Mouse (Mus musculus) CH12.LX (cell line): Measurements from ENCODE around the gene Ap2b1. TPM values are rescaled to one million over a fixed set of nuclear protein-coding genes. Genes with fewer than 3 reads are reported as not detected.

ENCODE experiments used
- DNase-seq: peaks from one replicate; pipeline ENCODE4 v3.0.0-alpha.2; 2013; ENCODE audit errors: extremely low read depth
- H3K27ac ChIP-seq: 2 replicates; pipeline ENCODE4 v1.5.1; 2012; ENCODE audit warnings: low read depth, mild to moderate bottlenecking, control low read depth, moderate library complexity; ENCODE audit not compliant: insufficient read depth
- H3K27me3 ChIP-seq: replicated peaks from 2 replicates; pipeline ENCODE3; 2012; ENCODE audit warnings: inconsistent platforms
- H3K36me3 ChIP-seq, 2 experiments: replicated peaks in 1 of 2; 2 replicates each; pipeline versions ENCODE3 to v1.6.1; 2012; ENCODE audit warnings: inconsistent platforms in 1 of 2, low read length in 1 of 2, mild to moderate bottlenecking in 1 of 2, mixed read lengths in 1 of 2, moderate library complexity in 1 of 2; ENCODE audit not compliant: control insufficient read depth in 1 of 2, insufficient read depth in 1 of 2
- H3K4me1 ChIP-seq, 2 experiments: 2 replicates each; pipeline ENCODE4 v1.6.1; 2012; ENCODE audit warnings: inconsistent platforms in 1 of 2, moderate library complexity in 1 of 2; ENCODE audit not compliant: insufficient read depth in 2 of 2, control insufficient read depth in 1 of 2
- H3K4me2 ChIP-seq: 2 replicates; pipeline ENCODE4 v1.6.1; 2012; ENCODE audit warnings: low read depth, mild to moderate bottlenecking, control low read depth; ENCODE audit not compliant: poor library complexity, insufficient read depth, severe bottlenecking
- H3K4me3 ChIP-seq, 3 experiments: fragments of 150-350 bp in 1 of 3; sonication (generic) in 1 of 3; replicated peaks in 1 of 3; 2 replicates each; pipeline versions ENCODE3 to v1.5.1; 2011 to 2012; ENCODE audit warnings: low read depth in 2 of 3, low read length in 2 of 3, mild to moderate bottlenecking in 2 of 3, moderate library complexity in 2 of 3, control low read depth in 1 of 3, improper control_type of control experiment in 1 of 3, inconsistent platforms in 1 of 3, mixed read lengths in 1 of 3; ENCODE audit not compliant: poor library complexity in 1 of 3
- H3K79me2 ChIP-seq: replicated peaks from 2 replicates; pipeline ENCODE4 v1.6.1; 2012; ENCODE audit warnings: mild to moderate bottlenecking, moderate library complexity; ENCODE audit not compliant: control insufficient read depth, poor library complexity, insufficient read depth, severe bottlenecking; ENCODE audit errors: extremely low read depth
- H3K9ac ChIP-seq: 2 replicates; pipeline ENCODE4 v1.6.1; 2012; ENCODE audit warnings: low read depth, mild to moderate bottlenecking, control low read depth, moderate library complexity; ENCODE audit not compliant: insufficient read depth
- H3K9me3 ChIP-seq: replicated peaks from 2 replicates; pipeline ENCODE3; 2012; ENCODE audit warnings: low read length, inconsistent platforms, mixed read lengths
- BHLHE40 ChIP-seq: IDR thresholded peaks from 2 replicates; pipeline ENCODE4 v1.6.1; 2011; ENCODE audit warnings: mild to moderate bottlenecking, low read depth, low read length, improper control_type of control experiment
- CTCF ChIP-seq, 2 experiments: IDR thresholded peaks in 1 of 2; conservative IDR thresholded peaks in 1 of 2; 2 replicates each; pipeline ENCODE4 v1.5.1; 2011 to 2012; ENCODE audit warnings: low read depth in 2 of 2, low read length in 2 of 2, improper control_type of control experiment in 1 of 2, inconsistent platforms in 1 of 2, mild to moderate bottlenecking in 1 of 2, moderate library complexity in 1 of 2
- ETS1 ChIP-seq: conservative IDR thresholded peaks from 2 replicates; pipeline ENCODE4 v1.6.1; 2012; ENCODE audit warnings: low read depth, mild to moderate bottlenecking, inconsistent platforms, low read length, improper control_type of control experiment, moderate library complexity
- HCFC1 ChIP-seq: IDR thresholded peaks from 2 replicates; pipeline ENCODE4 v1.6.1; 2012; ENCODE audit warnings: low read depth, mild to moderate bottlenecking, inconsistent platforms, low read length, improper control_type of control experiment
- MAZ ChIP-seq: IDR thresholded peaks from 2 replicates; pipeline ENCODE4 v1.6.1; 2012; ENCODE audit warnings: low read depth, mild to moderate bottlenecking, inconsistent platforms, low read length, improper control_type of control experiment, moderate library complexity
- NRF1 ChIP-seq: IDR thresholded peaks from 2 replicates; pipeline ENCODE4 v1.6.1; 2014; ENCODE audit warnings: low read depth, mild to moderate bottlenecking, inconsistent platforms, low read length, improper control_type of control experiment, moderate library complexity
- POLR2AphosphoS2 ChIP-seq: IDR thresholded peaks from 2 replicates; pipeline ENCODE4 v1.6.1; 2011; ENCODE audit warnings: low read depth, low read length, improper control_type of control experiment
- TBP ChIP-seq: conservative IDR thresholded peaks from 2 replicates; pipeline ENCODE4 v1.6.1; 2011; ENCODE audit warnings: low read depth, low read length, improper control_type of control experiment
- ZNF384 ChIP-seq: IDR thresholded peaks from 2 replicates; pipeline ENCODE4 v1.6.1; 2012; ENCODE audit warnings: low read depth, low read length, improper control_type of control experiment, inconsistent platforms
- dilution Hi-C: fragments of 300-500 bp; cut with MboI; formaldehyde crosslinking; loops from 2 replicates; pipeline ENCODE4 v1.14.3; 2020; ENCODE audit warnings: low sequenced_read_pairs; ENCODE audit not compliant: extremely low pct_unique_long_range_greater_than_20kb, extremely low pct_ligation_motif_present
- in situ Hi-C: fragments of 300-500 bp; cut with MboI; formaldehyde crosslinking; loops from 3 replicates; pipeline ENCODE4 v1.14.3; 2019; ENCODE audit warnings: low sequenced_read_pairs, low pct_ligation_motif_present, low pct_unique_long_range_greater_than_20kb, mixed read lengths
- polyA plus RNA-seq: library from polyadenylated mRNA; unstranded; fragments of >175 nt; gene quantifications from 2 replicates; pipeline ENCODE4 v1.2.1, GENCODE M21; 2012; ENCODE audit warnings: low read depth; ENCODE audit not compliant: insufficient read length
- total RNA-seq, 2 experiments: library from RNA; depleted of rRNA; stranded (reverse); fragments of 300-350 nt in 1 of 2; fragments of >200 nt in 1 of 2; gene quantifications; 2 replicates each; pipeline ENCODE4 v1.2.3; 2012 to 2014

Gene Ap2b1
- total and polyA plus RNA-seq, 3 experiments, result 58.3 to 78.8 (median 59.1) TPM

GRCm38 (mm10) chr11:83293182-83293581 lies 5.6 kb upstream of the Ap2b1 start:
- in situ Hi-C loops, result no loop called here
- Histone ChIP-seq H3K27me3 (no peaks in the 10 kb centered on the region), H3K4me2 (peak overlapping the region; percentile 98), H3K9ac (peak overlapping the region; percentile 85), H3K79me2 (peaks cover 64% of the 10 kb centered on the region)
- DNase-seq, result no peak
- TF ChIP-seq ZNF384 (peak; percentile 71; the same call in 1 of the 2 replicates), MAZ (no peak)
- TF ChIP-seq, all 38 proteins: peak for 1
- H3K36me3 ChIP-seq, result peaks cover 20 to 40% of the 10 kb centered on the region in 2 experiments
- peak overlapping the region; percentile 65 to 89 (median 66) for H3K4me3 ChIP-seq
- H3K27ac ChIP-seq, result no peak overlapping the region
- H3K4me1 ChIP-seq, result peaks cover 6 to 63% of the 10 kb centered on the region in 2 experiments; a peak in 3 of 4 replicates
- dilution Hi-C loops, result no loop called here
- no peaks in the 10 kb centered on the region for H3K9me3 ChIP-seq

GRCm38 (mm10) chr11:83294133-83294532 lies 4.7 kb upstream of the Ap2b1 start:
- H3K4me2 ChIP-seq, result peak overlapping the region; percentile 98
- no peak for DNase-seq
- peaks cover 20 to 40% of the 10 kb centered on the region in 2 experiments for H3K36me3 ChIP-seq
- in situ Hi-C loops, result no loop called here
- peaks cover 4 to 55% of the 10 kb centered on the region in 2 experiments; a peak in 2 of 4 replicates for H3K4me1 ChIP-seq
- H3K9me3 ChIP-seq, result no peaks in the 10 kb centered on the region
- H3K9ac ChIP-seq, result peak overlapping the region; percentile 82; the same call in 1 of the 2 replicates
- peak overlapping the region in 2 of 3 experiments; percentile 65 to 89 for H3K4me3 ChIP-seq
- TF ChIP-seq POLR2AphosphoS2 (0 out of 2 replicates have a peak, but pooled peaks have one; percentile 50), CTCF (conservative IDR thresholded peaks at IDR 0.05 in 1 of 2, IDR thresholded peaks at IDR 0.05 in 1 of 2; ENCODE audit: low read depth in 2 of 2, low read length in 2 of 2) (no peak), NRF1 (no peak)
- no peak overlapping the region for H3K27ac ChIP-seq
- peaks cover 64% of the 10 kb centered on the region for H3K79me2 ChIP-seq
- H3K27me3 ChIP-seq, result no peaks in the 10 kb centered on the region
- dilution Hi-C loops, result no loop called here

GRCm38 (mm10) chr11:83297816-83298215 lies 1.0 kb upstream of the Ap2b1 start:
- Histone ChIP-seq H3K27me3 (no peaks in the 10 kb centered on the region), H3K4me3 (peak overlapping the region; percentile 70 to 91 (median 78)), H3K4me1 (peaks cover 6 to 61% of the 10 kb centered on the region in 2 experiments; a peak in 3 of 4 replicates), H3K9ac (peak overlapping the region; percentile 72), H3K9me3 (no peaks in the 10 kb centered on the region), H3K36me3 (peaks cover 20 to 48% of the 10 kb centered on the region in 2 experiments), H3K4me2 (peak overlapping the region; percentile 92), H3K79me2 (peaks cover 43% of the 10 kb centered on the region), H3K27ac (peak overlapping the region; percentile 39)
- peak; percentile 56 for DNase-seq
- in situ Hi-C loops, result no loop called here
- peak; percentile 14; the same call in 1 of the 2 replicates for TF ChIP-seq HCFC1
- TF ChIP-seq TBP, result 0 out of 2 replicates have a peak, but pooled peaks have one; percentile 59
- TF ChIP-seq BHLHE40, result no peak
- TF ChIP-seq ETS1, result no peak
- peak in 1 of 2 experiments; percentile 45; a peak in 2 of 4 replicates for TF ChIP-seq CTCF (conservative IDR thresholded peaks at IDR 0.05 in 1 of 2, IDR thresholded peaks at IDR 0.05 in 1 of 2; ENCODE audit: low read depth in 2 of 2, low read length in 2 of 2)
- dilution Hi-C loops, result no loop called here
